Mouse (Mus musculus) 416B (cell line): ENCODE data around the gene Mcm9.
"Not testable (repeated sequence)": the region's sequence is repeated elsewhere in the genome, so short reads cannot be mapped to it uniquely, and the experiment has no call there.

Experiments
- DNase-seq: peaks from one replicate; pipeline ENCODE4 v3.0.0; 2011; ENCODE audit warnings: low read depth

Mcm9 gene

GRCm38 (mm10) chr10:53630339-53630738 is at the start of gene Mcm9:
Gene Mcm9, minus strand, starts transcription at chr10:53630439.
- DNase-seq: not testable (repeated sequence)

- DNase-seq: no peak
These were observed 31.5 kb upstream of the Mcm9 start for GRCm38 (mm10) chr10:53661788-53662187.

GRCm38 (mm10) chr10:53654239-53654638 is 24.0 kb upstream of the Mcm9 start:
- peak; percentile 42 for DNase-seq

DNA sequence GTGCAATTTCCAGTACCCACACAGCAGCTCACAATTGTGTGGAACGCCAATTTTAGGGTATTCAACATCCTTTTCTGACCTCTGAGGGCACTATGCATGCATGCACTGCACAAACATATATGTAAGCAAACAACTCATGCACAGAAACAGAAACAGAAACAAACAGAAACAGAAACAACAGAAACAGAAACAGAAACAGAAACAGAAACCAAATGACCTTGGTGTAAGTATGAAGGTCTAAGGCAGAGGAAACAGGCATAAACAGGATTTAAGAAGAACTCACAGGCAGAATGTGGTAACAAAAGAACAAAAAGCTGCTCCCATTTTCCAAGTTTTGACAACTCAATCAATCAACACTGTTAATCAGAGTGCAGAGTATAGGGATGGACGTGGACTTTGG is 20.4 kb upstream of the Mcm9 start:
- peak; percentile 24 for DNase-seq

DNA sequence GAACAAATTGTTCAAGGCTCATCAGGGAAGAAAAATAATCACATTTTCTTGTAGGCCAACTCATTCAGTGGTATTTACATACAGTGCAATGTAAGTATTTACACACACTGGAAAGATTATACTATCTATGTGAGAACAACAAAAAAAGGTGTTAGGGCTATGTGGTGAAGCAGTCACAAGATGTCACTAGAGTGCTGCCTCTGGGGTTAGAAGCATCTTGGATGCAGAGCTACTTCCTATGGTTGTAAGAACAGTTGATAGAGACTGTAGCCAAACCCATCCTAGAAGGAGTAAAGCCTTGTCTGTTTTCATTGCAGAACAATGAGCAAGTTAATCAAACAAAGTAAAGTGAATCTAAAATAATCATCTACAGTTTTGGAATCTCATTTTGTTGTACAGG is 11.3 kb upstream of the Mcm9 start:
- peak; percentile 66 for DNase-seq

DNA sequence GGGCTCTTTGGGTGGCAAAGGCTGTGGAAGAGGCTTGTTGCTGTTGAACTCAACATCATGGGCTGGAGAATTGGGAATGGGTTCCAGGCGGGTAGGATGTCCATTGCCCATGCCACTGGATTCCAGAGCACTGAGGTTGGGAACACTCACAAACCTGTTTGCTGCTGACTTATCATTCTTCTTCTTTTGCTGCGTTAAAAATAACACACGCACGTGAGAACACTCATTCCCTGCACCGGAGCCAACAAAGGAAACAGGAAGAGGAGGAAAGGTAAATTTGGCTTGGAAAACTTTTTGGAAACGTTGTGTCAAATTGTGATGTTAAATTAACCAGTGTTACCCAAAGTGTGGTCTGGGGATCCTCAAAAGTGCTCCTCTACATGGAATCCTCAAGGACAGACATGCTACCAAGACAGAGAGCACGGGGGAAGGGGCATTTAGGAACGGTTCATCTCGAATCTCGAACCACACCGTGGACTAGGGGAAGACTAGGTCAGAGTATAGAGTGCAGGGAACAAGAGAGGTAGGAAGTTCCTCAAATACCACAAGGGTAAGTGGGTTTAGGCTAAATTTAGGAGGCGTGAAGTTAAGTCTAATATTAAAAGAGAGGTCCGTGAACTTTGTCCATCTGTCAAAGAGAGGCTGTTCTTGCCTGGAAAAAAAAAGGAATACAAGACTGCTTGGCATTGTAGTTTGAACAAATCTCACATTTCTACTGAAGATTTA is 5.2 kb upstream of the Mcm9 start:
- DNase-seq: no peak

- no peak for DNase-seq
These were observed 3.9 kb upstream of the Mcm9 start for GRCm38 (mm10) chr10:53634160-53634559.

DNA sequence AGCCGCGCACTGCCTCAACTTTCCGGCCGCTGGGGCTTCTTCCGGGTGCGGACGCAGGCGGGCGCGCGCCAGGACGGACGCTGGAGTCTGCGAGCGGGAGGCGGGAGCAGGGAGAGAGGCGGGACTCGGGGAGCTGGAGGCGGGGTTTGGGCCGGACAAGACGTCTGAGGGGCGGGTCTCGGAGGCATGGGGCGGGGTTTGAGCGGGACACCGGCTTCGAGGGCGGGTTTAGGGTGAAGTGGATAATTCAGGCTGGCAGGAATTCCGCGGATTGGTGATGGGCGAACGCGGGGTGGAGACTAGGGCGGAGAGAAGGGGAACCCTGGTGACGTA is 355 bp downstream of the Mcm9 start:
- DNase-seq: peak; percentile 98

DNA sequence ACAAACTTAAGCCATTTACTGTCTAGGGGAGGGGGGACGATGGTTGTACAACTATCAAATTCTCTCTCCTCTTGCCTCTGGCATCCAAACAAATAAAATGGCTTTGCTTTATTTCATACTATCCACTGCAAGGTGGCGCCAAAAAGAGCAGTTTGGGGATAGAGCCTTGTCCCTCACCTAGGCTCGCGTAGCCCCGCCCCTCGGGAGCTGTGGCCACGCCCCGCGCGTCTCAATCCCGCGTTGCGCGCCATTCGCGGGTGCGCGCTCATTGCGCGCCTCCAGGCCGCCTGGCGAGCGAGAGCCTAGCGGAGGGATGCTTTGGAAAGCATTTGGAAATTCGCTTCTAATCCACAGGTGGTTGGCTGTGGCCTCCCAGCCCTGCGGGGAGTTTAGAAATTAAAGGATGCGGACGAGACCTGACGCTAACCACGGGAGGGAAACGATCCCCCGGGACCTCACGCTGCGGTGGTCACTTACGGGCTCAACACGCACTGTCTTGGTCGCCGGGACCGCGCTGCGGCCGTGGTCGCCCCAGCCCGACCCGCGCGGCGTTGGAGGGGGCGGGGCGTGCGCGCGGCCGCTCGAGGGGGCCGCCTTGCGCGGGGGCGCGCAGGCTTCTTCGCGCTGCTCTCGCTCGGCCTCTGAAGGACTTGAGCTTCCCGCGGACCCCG is 857 bp downstream of the Mcm9 start:
- peak; percentile 92 for DNase-seq

DNA sequence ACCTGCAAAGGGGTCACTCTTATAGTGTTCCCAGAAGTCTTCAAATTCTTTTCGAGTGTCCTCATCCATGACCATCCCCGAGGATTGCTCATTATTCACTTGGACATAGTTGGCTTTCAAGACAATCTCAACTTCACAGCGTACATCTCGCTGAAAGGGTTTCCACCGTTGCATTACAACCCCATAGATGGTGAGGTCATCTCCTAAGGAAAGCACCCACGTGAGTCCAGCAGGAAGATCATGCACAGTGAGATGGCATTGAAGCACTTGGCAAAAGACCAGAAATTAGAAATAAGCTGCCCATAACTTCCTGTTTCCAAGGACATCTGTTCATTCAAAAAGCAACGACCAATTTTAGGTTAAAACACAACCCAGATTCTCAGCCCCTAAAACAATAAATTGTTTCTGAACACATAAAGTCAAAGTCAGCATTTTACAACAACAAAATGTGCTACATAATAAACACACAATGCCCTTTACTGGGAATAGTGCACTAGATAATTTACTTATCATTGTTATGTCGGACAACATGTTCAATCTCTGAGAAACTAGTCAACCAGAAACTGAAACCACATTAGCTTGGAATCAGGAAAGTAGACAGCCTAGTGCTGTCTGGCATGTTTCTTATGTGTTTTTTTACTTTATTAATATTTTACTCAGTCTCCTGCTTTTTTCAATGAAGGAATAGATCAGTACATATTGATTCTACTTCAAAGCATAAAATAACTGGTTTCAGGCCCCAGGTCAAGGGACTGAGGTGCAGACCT is 14.2 kb downstream of the Mcm9 start:
- DNase-seq: peak; percentile 96

- DNase-seq: no peak
These were observed 16.3 kb downstream of the Mcm9 start for GRCm38 (mm10) chr10:53613955-53614354.

DNA sequence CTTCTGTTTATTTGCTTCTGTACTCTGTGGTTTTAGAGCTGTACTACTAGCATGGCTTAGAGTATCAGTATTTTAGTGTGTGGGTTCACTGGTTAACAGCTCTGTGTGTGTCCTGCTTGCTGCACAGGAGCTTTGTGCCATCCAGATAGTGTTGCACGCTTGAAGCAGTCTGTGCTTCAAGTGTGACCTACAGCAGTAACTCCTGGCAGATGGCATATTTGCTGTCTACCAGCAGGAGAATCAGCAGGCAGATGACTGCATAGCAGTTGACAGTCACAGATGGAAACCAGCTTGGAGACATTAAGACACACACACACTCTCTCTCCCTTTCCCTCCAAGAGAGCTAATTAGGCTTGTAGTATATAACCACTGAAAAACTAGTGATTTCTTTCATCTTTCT is 18.1 kb downstream of the Mcm9 start:
- no peak for DNase-seq

- DNase-seq: peak; percentile 61
These were observed 22.0 kb downstream of the Mcm9 start for GRCm38 (mm10) chr10:53608274-53608673.

GRCm38 (mm10) chr10:53605328-53605727 is 24.9 kb downstream of the Mcm9 start:
- peak; percentile 62 for DNase-seq

- DNase-seq: peak; percentile 80
These were observed 31.4 kb downstream of the Mcm9 start for GRCm38 (mm10) chr10:53598821-53599220.

DNA sequence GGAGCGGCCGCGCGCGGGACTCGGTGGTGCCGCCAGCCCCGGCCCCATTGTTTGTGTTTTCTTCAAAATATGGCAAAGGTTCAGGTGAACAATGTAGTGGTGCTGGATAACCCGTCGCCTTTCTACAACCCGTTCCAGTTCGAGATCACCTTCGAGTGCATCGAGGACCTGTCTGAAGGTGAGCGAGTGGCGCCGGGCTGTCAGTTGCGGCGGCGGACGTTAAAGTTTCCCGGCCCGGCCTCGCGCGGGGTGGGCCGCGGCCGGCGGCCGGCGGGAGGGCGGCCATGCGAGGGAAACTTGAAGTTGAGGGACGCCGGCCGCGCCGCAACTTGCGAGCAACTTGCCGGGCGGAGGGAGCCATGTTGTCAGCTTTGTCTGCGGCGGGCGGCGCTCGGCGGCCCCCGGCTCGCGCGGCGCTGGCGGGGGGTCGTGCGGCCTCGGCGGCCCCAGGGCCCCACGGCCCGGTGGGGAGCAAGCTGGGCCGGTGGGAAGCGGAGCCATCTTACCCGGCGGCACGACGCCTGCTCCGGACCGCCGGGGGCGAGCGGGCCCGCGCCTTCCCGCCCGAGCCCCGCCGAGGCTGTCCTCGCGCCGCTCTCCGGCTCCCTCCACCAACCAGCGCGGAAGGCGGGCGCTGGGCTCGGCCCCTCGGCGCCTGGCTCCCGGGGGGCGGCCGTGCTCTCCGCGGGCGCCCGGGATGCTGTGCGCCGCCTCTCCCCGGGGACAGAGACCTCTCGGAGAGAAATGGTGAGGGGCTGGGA is 32.9 kb downstream of the Mcm9 start:
- DNase-seq: no peak

DNA sequence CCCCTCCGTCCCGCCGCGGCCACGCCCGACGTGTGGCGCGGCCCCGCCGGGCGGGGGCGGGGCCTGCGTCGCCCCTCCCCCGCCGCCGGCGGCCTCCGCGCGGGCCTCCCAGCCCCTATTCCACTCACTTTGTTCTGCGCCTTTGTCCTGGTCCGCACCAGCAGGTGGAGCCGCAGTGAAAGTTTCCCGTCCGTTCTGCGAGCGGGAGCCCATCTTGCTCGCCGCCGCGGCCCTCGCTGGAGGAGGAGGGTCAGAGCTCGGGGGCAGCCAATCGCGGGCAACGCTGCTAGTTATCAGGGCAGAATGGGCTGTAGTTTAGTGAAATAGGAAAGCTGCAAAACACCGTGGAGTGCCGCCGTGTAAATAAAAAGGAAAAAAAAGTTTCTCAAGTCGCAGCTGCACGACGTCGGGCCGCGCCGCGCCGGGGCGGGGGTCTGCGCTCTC is 33.5 kb downstream of the Mcm9 start, which contains the start of gene Asf1a:
Gene Asf1a (plus strand): TSS at position 81 of the 444 bp plus-strand sequence.
- DNase-seq: peak; percentile 96

- DNase-seq: peak; percentile 90
These were observed 34.2 kb downstream of the Mcm9 start for GRCm38 (mm10) chr10:53595744-53596676.

GRCm38 (mm10) chr10:53585777-53586176 is 44.5 kb downstream of the Mcm9 start:
- no peak for DNase-seq

- DNase-seq: no peak
These were observed 49.2 kb downstream of the Mcm9 start for GRCm38 (mm10) chr10:53581087-53581486.

- no peak for DNase-seq
These were observed 49.6 kb downstream of the Mcm9 start for GRCm38 (mm10) chr10:53580621-53581081.
